Mouse (Mus musculus): ENCODE measurements at regions not wholly inside any gene's neighbourhood (a gene's known extent, or its start where the extent isn't known, plus 50 kb on each side); places are given as distances from the start of the nearest gene placed in this dataset.

DNA sequence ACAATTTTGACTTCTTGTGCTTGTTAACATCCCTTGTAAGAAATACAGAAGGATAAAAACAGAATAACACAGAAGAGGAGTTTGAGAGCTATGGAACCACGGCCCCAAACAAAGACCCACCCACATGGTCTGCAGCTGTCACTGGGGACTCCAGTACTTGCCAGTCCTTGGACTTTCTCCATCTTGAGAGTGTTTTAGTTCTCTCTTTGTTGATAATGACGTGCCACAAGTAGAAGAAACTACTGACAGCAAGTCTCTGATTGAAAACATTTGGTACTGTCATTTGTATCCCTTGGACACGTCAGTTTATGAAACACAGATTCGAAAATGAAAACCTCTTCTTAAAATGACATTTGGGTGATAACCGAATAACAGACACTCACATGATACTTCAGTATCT, 68.3 kb upstream of the Frg1 start:
- DNase-seq = no peak

- DNase-seq = no peak
Measured at GRCm38 (mm10) chr8:41483297-41483696, 66.4 kb upstream of the Frg1 start.

DNA sequence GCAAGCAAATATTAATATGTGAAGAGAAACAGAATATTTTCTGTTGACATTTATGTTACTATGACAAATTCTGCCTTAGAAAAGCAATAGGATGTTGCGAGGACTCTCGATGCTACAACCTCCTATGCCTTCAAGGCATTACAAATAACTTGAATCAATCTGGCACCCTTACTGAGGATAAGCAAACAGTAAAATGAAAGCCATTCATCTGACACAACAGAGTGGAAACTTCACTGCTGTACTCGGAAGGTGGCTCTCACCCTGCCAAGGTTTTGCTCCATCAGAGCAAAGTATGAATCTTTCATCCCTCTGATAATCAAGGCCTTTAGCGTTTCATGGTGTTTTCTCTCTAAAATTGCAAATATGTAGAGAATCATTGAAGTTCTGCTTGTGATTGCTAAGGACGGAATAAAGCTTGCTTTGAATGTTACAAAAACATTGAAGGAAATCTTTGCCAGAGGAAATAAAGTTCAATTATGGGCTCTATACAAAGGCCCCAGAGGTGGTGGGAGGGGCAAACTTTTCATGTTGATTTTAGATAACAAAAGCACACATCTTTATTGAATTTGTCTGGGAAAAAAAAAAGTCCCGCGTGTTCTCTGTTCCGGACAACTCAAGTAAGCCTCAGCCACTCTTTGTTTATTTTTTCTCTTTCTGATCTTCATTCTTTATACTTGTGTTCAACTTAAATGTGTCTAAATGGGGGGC, 56.3 kb upstream of the Frg1 start:
- DNase-seq = no peak

DNA sequence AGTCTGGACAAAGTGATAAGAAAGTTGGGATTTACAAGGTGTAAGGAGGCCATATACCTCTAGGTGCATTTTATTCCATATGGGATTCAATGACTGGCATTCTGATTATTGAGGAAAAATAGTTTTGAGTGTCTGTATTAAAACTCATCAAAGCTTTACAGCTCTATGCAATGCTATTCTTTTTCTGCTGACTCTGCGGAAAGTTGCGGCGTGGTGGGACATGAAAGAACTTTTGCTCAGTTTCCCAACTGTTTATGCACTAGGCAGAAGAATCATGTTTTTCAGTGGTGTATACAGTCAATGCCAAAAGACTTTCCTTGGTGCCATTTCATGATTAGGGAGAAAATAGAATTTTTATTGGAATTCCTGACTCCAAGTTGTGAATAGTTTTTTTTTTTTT, 55.4 kb upstream of the Frg1 start:
- DNase-seq = no peak

All from adrenal gland, adult 8-10 months (tissue).